Mouse (Mus musculus): ENCODE data around the gene Brk1.
A peak's percentile ranks its signal among the peaks of the same experiment; 100 is the strongest.

Gene Brk1

DNA sequence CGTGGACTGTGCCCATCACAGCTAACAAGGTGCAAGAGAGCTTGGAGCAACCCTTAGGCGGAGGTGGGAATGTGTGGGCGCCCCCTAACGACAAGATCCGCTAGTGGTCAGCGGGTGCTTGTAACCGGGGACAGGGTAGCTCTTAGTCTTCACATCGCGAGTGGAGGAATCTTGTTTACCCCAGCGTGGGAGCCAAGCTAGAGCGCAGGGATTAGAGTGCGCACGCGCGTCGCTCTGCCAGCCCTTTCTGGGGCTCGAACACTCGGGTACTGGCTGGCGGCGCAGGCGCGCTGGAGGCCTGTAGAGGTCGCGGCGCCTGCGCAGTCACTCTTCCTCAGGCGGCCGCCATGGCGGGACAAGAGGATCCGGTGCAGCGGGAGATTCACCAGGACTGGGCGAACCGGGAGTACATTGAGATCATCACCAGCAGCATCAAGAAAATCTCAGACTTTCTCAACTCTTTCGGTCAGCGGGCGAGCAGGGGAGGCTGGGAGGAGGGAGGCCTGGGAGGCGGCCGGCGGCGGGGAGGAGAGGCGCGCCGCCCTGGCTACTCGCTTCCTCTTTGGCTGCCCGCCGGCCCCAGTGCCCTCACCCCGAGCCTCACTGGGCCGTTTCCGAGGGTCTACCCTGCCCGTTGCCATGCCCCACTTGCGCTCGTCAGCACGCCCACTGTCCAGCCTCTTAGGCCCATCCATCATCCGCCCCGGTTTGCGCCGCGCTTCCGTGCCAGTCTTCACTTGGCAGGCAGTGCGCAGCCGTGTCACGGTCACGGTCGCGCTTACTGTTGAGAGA lies at the start of gene Brk1:
Brk1 (plus strand) TSS at position 341 of the 792 bp plus-strand sequence.
- DNase-seq (ENCODE audit: low spot score in 2 of 2), result peak; percentile 75 to 82

DNA sequence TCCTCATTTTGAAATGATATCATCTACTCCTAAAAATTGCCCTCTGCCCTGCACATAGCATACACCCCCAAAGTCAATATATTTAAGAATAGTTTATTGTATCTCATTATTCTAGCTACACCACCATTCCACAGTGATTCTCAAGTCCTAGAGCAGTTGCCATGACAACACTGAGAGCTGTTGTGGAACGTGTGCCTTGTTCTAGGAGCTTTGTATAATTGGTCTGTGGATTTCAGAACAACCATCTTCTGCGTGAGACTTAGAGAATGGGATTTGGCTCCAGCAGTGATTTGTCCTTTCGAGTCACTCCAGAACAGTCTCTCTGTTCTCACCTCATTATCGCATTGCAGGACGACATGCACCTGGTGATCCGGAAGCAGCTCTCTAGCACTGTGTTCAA lies 44.8 kb upstream of the Brk1 start:
- DNase-seq (ENCODE audit: low spot score in 2 of 2), result no peak

DNA sequence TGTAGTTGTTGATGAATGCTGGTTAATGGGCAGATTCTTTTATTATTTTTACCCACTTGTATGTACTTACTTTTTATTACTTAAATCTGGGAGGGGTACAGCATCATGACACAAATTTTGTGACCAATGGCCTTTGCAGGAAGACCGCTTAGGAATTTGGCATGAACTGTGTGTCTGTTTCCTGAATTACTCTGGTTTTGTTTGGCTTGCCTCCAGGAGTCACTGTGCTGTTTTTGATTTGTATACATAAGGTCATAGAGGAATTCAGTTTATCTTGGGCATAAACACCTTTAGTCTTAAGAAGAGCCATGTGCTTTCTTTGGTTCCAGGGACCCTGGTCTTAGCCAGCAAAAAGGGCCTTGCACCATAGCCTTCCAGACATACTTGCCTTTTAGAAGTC lies 40.0 kb upstream of the Brk1 start:
- DNase-seq (ENCODE audit: low spot score in 2 of 2), result no peak

DNA sequence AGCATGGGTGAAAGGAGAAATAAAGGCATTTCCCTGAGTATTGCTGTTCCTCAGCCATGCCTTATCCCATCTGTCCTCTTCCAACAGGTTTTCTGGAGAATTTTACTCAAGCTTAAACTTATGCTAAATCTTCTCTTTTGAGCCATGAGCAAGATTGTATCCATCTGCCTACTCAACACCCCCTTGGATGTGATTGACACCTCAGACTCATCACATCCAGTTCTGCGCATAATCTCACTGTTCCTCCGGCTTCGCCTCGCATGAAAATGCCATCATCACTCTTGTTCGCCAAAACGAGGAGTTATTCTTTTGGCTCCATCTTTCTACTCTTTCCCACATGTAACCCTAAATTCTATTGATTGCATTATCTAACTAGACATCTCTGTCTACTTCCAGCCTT lies 28.5 kb upstream of the Brk1 start:
- no peak for DNase-seq (ENCODE audit: low spot score in 2 of 2)

DNA sequence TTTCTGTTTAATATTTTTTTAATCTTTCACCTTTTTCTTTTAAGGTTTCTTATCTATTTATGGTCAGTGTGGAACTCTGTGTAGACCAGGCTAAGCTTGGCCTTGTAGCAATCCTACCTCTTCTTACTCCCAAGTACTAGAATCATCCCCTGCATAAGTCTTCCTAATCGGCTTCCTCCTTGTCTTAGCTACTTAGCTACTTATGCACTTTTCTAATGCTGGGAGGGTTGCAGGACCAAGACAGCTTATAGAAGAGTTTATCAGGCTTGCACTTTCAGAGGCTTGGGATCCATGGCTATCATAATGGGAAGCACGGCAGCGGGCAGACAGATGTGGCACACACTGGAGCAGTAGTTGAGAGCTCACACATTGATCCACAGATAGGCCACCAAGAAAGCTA lies 25.3 kb upstream of the Brk1 start:
- DNase-seq (ENCODE audit: low spot score in 2 of 2), result no peak

DNA sequence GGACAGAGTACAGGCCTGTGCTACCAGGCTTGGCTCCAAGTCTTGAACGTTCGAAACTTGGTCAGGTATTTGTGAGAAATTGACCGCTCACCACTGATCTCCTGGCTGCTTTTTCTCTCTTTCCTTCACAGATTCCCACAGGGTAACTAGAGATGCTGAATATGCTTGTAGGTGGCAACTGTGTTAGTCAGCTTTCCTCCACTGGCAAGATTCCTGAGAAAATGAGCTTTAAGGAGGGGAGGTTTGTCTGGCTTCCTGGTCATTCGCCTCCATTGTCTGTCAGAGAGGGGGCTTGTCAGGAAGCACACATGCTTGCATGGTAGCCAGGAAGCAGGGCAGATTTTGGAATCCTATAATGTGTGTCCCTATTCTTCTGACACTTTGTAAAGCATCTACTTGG lies 21.5 kb upstream of the Brk1 start:
- DNase-seq (ENCODE audit: low spot score in 2 of 2), result no peak

DNA sequence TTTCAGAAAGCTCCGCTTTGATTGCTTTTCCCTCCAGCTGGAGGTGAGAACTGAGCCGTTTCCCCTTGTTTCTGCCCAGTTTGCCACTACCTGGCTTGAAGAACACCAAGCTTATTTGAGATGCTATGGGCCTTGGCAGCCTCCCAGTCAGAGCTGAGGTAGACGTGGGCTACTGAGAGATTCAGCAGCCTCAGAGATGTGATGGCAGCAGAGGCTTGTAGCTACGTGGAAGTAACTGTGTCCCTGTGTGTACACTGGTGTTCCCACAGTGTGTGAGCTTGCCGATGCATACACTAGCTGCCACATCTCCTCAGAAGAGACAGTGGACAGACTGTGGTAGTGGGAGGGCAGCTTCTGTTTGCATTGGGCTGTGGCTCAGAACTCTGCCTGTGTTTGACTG lies 19.5 kb upstream of the Brk1 start:
- no peak for DNase-seq (ENCODE audit: low spot score in 2 of 2)

DNA sequence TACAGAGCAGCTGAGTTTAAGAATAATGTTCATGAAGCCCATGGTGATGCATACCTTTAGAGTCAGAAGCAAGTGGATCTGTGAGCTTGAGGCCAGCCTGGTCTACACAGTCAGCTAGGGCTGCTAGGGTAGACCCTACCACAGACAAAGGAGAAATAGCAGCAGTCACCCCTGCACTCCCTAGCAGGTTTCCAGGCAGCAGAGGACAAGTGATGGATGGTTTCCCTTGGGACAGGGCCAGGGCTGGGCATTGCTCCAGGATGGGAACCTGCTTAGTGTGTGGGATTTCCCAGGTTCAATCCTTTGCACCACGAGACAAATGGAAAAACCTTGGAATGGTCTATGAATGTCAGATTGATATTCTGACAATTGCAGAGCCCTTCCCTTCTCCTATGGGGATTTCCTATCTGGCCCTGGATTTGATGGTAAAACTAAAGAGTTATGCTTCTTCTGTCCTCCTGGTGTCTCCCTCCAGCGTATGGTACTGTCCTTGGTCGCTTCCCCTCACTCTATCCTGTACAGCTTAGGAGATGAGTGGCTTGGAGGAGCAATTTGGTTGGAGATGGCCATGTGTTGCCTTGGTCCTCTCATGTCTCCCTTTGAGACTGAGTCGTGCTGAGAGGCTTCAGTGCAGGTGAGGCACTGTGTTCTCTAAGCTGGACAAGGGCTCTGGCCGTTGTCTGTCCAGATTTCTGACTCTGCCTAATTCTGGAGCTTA lies 17.9 kb upstream of the Brk1 start:
- DNase-seq (ENCODE audit: low spot score in 2 of 2), result no peak

DNA sequence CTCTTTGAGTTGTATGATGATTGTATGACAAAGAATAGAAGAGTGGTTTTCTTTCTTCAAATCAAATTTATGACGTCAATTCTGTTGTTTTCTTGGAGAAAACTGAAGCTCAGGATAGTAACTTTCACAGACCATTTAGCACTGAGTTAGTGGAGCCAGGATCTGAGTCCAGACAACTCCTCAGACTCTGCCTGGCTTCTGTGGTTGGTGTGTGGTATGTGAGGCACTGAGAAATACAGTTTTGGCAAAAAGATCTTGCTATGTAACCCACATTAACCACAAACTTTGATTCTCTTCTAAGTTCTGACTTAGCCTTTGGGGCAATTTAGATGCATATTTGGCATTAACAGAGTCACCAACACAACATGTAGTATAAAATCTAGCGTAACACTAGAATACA lies 11.9 kb upstream of the Brk1 start:
- DNase-seq (ENCODE audit: low spot score in 2 of 2), result no peak

DNA sequence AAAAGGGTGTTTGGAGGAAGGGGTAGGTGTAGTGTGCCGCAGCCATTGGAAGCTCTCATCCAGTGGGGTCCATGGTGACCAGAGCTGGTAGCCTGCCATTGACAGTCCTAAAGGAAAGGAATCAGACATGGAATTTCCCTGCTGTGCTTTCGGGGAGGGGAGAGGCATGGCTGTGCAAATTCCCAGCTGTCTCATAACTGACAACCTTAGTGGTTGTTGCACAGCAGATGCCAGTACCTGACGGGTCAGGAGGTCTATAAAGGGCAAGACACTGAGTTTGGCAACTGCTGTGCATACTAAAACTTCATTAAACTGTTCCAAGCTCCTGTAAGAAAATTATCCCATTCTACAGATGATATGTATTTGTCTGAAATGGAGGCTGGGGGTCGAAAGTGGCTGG lies 6.6 kb upstream of the Brk1 start:
- no peak for DNase-seq (ENCODE audit: low spot score in 2 of 2)

DNA sequence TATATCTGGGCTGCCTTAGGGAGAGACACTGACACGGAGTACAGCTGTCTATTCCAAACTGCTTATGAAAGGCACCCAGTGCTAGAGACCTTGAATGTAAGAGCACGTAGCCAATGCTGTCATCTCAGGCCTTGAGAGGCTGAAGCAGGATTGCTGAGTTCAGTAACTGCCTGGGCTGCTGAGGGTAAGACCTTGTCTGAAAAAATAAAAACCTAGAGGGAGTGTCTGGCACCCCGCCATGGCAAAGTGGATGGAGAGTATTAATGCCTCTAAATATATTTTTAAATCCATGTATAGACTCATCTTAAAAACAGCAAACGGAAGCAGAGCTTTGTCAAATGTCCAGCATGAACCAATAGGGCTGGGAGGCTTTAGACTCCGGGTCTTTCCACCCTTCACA lies 4.7 kb upstream of the Brk1 start:
- DNase-seq (ENCODE audit: low spot score in 2 of 2), result no peak

DNA sequence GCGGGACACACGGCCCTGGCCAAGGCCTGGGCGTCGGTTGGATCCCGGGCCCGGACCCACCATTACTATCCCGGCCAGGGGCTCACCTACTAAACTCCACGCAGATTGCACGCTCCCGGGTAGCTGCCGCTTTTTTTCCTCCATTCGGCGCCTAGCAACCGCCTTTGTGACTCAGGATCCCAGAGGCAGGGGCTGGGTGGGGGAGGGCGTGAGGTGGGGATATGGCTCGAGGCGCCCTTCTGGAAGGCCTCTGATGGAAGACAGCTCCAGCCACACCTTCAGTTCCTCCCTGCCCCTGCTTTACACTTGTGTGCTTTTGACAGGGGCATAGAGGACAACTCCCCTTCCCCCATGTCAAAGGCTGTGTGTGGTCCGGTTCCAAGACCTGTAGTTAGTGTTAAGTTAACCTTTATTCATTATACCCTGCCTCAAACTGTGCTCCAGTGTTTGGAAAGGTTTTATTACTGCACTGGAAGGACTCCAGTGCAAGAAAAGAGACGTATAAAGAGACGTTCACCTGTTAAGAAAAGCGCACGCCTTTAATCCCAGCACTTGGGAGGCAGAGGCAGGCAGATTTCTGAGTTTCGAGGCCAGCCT lies 3.9 kb upstream of the Brk1 start, which contains the start of gene Fancd2os:
Fancd2os (minus strand) TSS at position 173 of the 597 bp plus-strand sequence.
- DNase-seq (ENCODE audit: low spot score in 2 of 2), result no peak

DNA sequence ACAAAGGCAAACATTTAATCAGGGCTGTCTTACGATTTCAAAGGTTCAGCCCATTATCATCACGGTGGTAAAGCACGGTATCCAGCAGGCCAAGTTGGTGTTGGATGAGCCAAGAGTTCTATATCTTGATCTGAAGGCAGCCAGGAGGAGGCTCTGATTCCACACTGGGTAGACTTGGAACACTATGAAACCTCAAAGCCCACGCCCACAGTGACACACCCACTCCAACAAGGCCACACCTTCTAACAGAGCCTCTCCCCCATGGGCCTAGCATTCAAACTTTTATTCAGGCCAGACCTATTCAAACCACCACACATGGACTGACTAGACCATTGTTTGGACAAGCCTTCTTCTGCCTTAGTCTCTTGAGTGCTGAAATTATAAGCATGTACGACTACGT lies 1.8 kb upstream of the Brk1 start:
- DNase-seq (ENCODE audit: low spot score in 2 of 2), result no peak

DNA sequence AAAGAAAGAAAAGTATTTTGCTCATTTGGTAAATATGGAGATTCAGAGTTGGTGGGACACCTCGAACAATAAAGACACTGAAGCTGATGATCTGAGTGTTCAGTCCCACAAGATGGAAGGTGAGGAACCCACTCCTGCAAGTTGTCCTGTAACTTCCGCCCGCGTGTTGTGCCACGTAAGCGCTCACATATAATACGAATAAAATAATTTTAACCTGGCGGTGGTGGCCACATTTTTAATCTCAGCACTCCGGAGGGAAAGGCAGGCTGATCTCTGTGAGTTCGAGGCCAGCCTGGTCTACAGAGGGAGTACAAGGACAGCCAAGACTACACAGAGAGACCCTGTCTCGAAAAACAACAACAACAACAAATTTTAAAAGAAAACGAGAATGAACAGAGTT lies 579 bp upstream of the Brk1 start:
- DNase-seq (ENCODE audit: low spot score in 2 of 2), result peak in 1 of 2 experiments; percentile 10

DNA sequence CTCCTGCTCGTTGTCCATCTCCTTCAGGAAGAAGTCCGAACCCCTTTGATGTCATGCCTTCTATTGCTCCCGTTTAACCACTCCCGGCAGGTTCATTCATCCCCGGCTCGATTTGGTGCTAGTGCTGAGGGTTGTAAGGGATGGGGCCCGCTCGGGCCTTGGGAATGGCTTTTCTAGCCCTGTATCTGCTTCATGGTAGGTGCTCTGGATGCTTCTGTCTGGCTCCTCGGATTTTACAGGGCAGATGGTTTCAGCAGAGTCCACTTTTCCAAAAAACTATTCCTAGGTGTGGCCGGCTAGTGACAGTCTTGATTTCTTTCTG lies 613 bp downstream of the Brk1 start:
- DNase-seq (ENCODE audit: low spot score in 2 of 2), result no peak

DNA sequence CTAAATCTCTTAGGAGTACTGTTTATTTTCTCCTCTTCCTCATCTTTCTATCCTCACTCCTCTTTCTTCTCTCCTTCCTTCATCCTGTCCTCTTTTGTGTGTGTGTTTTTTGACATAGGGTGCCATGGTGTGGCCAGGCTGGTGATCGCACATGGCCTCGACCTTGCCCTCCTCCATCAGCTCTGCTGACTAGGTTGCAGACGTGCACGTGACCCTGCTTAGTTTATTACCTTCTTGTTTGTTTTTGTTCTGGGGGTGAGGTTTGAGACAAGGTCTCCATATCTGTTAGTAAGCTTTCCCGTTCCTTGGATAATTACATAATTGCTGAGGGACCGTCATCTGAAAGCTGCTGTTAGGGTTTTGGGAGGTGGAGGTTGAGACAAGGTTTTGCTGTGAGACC lies 4.3 kb downstream of the Brk1 start:
- no peak for DNase-seq (ENCODE audit: low spot score in 2 of 2)

DNA sequence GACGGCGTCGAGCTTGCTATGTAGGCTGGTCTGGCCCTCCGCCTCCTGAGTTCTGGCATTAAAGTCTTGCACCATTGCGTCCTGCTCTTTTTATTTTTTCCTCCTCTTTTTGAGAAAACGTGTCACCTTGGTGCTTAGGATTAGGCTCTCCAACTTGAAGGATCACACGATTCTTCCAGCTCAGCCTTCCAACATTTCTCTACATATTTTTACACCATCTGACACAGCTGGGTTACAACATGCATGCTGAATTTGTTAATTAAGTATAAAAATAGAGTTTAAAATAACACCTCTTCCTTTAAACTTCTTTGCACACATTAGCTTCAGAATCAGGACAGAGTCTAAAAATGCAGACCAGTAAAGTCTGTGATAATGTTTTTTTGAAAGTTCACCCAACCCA lies 4.7 kb downstream of the Brk1 start:
- no peak for DNase-seq (ENCODE audit: low spot score in 2 of 2)

DNA sequence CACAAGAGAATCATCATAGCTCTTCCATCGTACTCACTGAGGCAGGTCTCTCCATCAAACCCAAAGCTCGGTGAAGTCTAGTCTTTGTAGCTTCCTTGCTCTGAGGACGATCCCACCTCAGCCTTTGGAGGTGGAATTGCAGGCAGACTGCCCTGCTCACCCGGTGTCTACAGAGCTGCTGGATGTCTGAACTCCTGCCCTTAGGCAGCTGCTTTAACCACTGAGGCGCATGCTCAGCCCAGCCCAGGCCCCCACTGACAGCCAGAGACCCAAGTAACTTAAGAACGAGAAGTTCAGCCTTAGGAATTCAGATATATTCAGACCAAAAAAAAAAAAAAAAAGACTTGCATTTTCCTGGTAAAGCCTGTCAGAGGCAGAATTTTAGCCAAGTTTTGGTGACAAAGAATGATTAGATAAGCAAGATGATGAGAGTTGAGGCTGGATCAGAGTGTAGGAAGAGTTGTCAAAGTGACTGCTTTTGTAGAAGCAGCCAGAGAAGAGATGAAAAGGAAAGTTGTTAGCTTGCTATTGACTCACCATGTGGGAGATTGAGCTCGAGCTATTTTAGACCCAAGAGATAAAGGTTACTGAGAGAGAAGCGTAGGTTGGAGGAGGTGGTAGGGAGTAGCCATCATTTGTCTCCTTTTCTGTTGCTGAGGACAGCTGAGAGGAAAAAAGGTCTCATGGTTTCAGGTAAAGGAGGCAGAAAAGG lies 7.8 kb downstream of the Brk1 start:
- DNase-seq (ENCODE audit: low spot score in 2 of 2), result no peak

DNA sequence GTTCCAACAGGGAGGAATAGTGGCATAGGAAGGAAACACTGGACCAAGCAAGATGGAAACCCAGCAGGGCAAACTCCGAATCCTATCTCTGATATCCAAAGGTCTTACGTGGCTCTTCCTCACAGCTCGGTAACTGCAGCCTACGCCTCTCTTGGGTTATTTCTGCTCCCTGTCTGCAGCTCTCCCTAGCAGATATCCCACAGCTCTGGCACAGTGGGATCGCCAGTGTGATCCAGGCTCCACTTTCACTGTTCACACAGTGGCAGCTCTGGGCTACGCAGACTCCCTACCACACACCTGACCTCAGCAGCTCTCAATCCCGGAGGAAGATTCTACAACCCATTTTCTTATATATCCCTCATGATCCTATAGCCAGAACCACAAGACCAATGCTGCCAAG lies 9.6 kb downstream of the Brk1 start:
- DNase-seq (ENCODE audit: low spot score in 2 of 2), result no peak

DNA sequence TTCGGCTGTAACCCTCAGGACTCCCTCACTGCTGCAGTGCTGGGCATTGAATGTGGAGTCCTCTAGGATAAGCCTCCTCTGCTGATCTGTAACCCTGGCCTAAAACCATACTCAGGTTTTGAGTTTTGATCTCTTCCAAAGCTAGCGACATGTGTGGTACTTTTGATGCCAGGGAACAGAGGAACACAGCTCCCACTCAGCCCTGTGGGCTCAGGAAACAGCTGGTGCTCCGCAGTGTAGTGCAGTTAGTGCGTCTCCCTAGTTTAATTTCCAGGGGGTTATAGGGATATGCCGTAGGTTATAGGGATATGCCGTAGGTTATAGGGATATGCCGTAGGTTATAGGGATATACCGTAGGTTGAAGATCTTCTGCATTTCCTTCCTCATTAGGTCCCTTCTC lies 10.4 kb downstream of the Brk1 start:
- no peak for DNase-seq (ENCODE audit: low spot score in 2 of 2)

DNA sequence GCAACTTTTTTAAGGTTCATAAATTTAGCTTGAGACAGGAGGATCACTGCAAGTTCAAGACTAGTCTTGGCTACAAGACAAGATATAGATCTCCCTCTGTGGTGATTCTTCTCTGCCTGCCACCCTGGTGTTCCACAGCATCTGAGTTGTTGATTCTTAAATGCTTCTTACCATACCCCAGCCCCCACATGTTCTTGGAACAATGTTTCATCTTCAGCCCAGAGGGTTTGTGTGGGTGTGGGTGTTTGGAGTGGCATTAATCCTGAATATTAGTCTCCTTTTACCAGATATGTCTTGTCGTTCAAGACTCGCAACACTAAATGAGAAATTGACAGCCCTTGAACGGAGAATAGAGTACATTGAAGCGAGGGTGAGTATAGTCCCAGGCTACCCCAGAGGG lies 10.9 kb downstream of the Brk1 start:
- no peak for DNase-seq (ENCODE audit: low spot score in 2 of 2)

DNA sequence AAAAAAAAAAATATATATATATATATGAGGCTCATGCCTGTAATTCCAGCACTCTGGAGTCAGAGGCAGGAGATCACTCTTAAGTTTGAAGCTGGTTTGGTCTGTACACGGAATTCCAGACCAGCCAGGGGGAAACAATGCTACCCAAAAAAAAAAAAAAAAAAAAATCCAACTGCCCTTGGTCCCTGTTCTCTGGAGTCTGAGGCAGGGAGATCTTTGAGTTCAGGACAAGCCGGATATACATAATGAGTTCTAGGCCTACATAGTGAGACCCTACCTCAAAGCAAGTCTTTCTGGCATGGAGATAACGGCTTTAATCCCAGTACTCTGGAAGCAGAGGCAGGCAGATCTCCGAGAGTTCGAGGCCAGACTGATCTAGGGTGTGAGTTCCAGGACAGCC lies 18.8 kb downstream of the Brk1 start:
- DNase-seq (ENCODE audit: low spot score in 2 of 2), result no peak
